Mouse (Mus musculus): Measurements from ENCODE around the gene Rimbp2. TPM values are rescaled to one million over a fixed set of nuclear protein-coding genes. Genes with fewer than 3 reads are reported as not detected.

Rimbp2 gene
- polyA plus RNA-seq, 1 experiment from 2014 or later: 0.37 TPM

DNA sequence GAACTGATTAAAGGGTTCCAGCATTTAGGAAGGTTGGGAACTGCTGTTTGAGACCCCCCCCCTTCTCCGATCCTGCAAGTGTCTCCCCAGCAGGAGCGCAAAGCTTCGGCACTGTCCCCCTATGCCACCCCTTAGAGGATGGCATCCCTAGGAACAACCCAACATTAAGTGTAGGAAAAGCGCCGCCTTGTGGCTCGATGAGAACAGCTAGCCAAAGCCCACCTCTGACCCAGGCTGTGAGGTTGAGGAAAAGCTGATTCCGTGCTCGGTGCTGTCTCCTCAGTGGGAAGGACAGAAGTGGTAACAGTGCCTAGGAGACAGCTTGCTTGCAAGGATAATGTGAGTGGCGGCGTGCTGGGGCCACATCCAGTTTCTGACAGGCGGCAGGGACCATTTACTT is 140.2 kb downstream of the Rimbp2 start:
- WGBS: 26% methylated on average over 11 of the region's 11 CpGs
- no peak for ATAC-seq (replicated peaks; ENCODE audit: low FRiP score)
- Histone ChIP-seq H3K4me2 (no peak overlapping the region), H3K4me3 (ENCODE audit: low read depth, low read length) (no peak overlapping the region), H3K36me3 (ENCODE audit: control insufficient read depth, insufficient read depth, low read length) (no peaks in the 10 kb centered on the region), H3K27me3 (replicated peaks; ENCODE audit: control insufficient read depth, insufficient read depth, low read length) (no peaks in the 10 kb centered on the region), H3K4me1 (replicated peaks; ENCODE audit: control insufficient read depth, insufficient read depth, low read length) (no peaks in the 10 kb centered on the region), H3K9ac (ENCODE audit: low read depth, low read length) (no peak overlapping the region), H3K9me3 (ENCODE audit: control insufficient read depth, low read length) (no peaks in the 10 kb centered on the region), H3K27ac (ENCODE audit: low read depth, low read length) (no peak overlapping the region)
- DNase-seq (ENCODE audit: low spot score): no peak

DNA sequence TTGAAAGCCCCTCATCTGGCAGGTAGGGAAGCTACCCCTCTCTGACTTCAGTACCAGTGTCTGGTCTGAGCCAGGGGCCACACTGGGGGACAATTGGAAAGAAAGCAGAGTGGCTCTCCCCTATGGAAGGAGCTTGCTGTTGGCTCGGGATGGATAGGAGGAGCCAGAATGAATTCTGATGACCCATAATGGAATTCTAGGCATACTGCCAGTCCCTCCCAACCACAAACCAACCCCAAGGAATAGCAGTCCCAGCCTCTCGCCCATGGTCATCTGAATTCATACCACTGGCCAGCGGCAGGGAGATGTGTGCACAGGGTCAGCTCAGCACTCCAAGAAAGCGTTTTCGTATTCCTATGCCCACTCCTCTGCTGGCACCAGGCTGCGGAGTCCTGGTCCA is 141.9 kb downstream of the Rimbp2 start:
- no peak overlapping the region for H3K4me2 ChIP-seq
- H3K4me3 ChIP-seq (ENCODE audit: low read depth, low read length): no peak overlapping the region
- DNase-seq (ENCODE audit: low spot score): no peak
- H3K27me3 ChIP-seq (replicated peaks; ENCODE audit: control insufficient read depth, insufficient read depth, low read length): no peaks in the 10 kb centered on the region
- no peak for ATAC-seq (replicated peaks; ENCODE audit: low FRiP score)
- H3K4me1 ChIP-seq (replicated peaks; ENCODE audit: control insufficient read depth, insufficient read depth, low read length): no peaks in the 10 kb centered on the region
- 76% methylated on average over 6 of the region's 6 CpGs for WGBS
- H3K9me3 ChIP-seq (ENCODE audit: control insufficient read depth, low read length): no peaks in the 10 kb centered on the region
- H3K36me3 ChIP-seq (ENCODE audit: control insufficient read depth, insufficient read depth, low read length): no peaks in the 10 kb centered on the region
- no peak overlapping the region for H3K27ac ChIP-seq (ENCODE audit: low read depth, low read length)
- H3K9ac ChIP-seq (ENCODE audit: low read depth, low read length): no peak overlapping the region

DNA sequence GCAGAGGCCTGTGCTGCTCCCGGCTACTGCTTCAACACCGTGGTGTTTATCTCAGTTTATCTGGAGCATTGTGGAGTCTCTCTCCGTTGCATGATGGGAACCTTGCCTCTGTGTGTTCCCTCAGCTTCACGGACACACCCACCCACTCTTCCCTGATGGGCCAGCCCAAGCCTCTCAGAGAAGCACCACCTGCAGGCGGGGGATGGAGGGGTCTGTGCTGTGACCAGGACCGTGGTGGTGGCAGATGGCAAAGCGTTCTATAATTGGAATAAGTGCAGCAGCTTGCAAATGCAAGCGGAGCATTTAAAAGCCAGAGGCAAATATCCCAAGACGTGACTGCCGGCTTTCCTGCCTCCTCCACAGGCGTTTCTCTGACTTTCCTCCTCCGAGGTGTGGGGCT is 143.3 kb downstream of the Rimbp2 start:
- DNase-seq (ENCODE audit: low spot score) (no peak), ATAC-seq (replicated peaks; ENCODE audit: low FRiP score) (no peak)
- Histone ChIP-seq H3K4me1 (replicated peaks; ENCODE audit: control insufficient read depth, insufficient read depth, low read length) (no peaks in the 10 kb centered on the region), H3K4me3 (ENCODE audit: low read depth, low read length) (no peak overlapping the region), H3K4me2 (no peak overlapping the region), H3K27ac (ENCODE audit: low read depth, low read length) (no peak overlapping the region), H3K27me3 (replicated peaks; ENCODE audit: control insufficient read depth, insufficient read depth, low read length) (no peaks in the 10 kb centered on the region), H3K9me3 (ENCODE audit: control insufficient read depth, low read length) (no peaks in the 10 kb centered on the region), H3K9ac (ENCODE audit: low read depth, low read length) (no peak overlapping the region), H3K36me3 (ENCODE audit: control insufficient read depth, insufficient read depth, low read length) (no peaks in the 10 kb centered on the region)
- 65% methylated on average over 12 of the region's 12 CpGs for WGBS

DNA sequence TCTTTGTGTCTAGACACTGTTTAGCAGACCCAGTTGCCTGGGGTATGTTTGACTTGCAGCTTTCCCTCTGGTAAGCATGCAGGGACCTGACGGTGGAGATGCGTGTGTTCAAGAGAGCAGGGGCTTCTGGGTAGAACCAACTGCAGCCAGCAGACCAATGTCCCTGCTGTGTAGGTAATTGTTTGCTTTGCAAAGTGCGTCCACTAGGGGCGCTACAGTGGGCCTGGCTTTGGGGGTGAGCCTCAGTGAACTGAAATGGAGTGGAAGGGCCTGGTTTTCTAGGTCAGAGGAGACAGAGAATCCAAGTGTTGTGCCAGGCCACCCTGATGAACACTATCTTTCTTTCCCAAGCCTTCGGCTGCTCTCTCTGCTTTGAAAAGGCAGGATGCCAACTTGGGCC is 143.9 kb downstream of the Rimbp2 start:
- no peak overlapping the region for H3K27ac ChIP-seq (ENCODE audit: low read depth, low read length)
- H3K36me3 ChIP-seq (ENCODE audit: control insufficient read depth, insufficient read depth, low read length): no peaks in the 10 kb centered on the region
- WGBS: 52% methylated on average over 5 of the region's 5 CpGs
- H3K9me3 ChIP-seq (ENCODE audit: control insufficient read depth, low read length): no peaks in the 10 kb centered on the region
- DNase-seq (ENCODE audit: low spot score): no peak
- H3K9ac ChIP-seq (ENCODE audit: low read depth, low read length): no peak overlapping the region
- no peaks in the 10 kb centered on the region for H3K4me1 ChIP-seq (replicated peaks; ENCODE audit: control insufficient read depth, insufficient read depth, low read length)
- no peak overlapping the region for H3K4me2 ChIP-seq
- no peak for ATAC-seq (replicated peaks; ENCODE audit: low FRiP score)
- H3K4me3 ChIP-seq (ENCODE audit: low read depth, low read length): no peak overlapping the region
- no peaks in the 10 kb centered on the region for H3K27me3 ChIP-seq (replicated peaks; ENCODE audit: control insufficient read depth, insufficient read depth, low read length)

DNA sequence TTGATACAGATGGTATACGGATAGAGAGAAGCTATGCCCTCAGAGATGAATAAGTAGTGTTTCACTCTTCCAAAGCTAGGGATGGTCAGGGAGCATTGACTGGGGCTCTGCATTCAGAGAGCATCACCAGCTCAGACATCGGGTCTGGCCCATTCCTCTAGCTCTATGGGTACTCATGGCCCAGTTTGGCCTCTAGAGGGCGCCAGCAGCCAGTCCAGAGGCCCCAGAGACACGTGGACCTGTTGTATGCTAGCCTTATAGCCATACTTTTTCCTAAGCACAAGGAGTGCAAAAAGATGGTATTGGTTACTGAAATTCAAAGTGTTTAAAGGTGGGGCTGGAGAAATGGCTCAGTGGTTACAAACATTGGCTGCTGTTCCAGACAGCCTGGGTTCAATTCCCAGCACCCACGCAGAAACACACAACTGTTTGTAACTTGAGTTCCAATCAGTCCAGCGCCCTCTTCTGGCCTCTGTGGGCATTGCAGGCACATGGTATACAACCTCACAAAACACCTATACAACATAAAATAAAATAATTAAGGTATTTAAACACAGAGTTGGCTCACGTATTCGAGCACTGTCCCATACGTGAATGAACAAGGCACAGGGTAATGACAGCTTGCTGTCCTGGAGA is 144.6 kb downstream of the Rimbp2 start:
- Histone ChIP-seq H3K9ac (ENCODE audit: low read depth, low read length) (no peak overlapping the region), H3K9me3 (ENCODE audit: control insufficient read depth, low read length) (no peaks in the 10 kb centered on the region), H3K27me3 (replicated peaks; ENCODE audit: control insufficient read depth, insufficient read depth, low read length) (no peaks in the 10 kb centered on the region), H3K27ac (ENCODE audit: low read depth, low read length) (no peak overlapping the region), H3K36me3 (ENCODE audit: control insufficient read depth, insufficient read depth, low read length) (no peaks in the 10 kb centered on the region), H3K4me2 (no peak overlapping the region), H3K4me1 (replicated peaks; ENCODE audit: control insufficient read depth, insufficient read depth, low read length) (no peaks in the 10 kb centered on the region), H3K4me3 (ENCODE audit: low read depth, low read length) (no peak overlapping the region)
- no peak for DNase-seq (ENCODE audit: low spot score)
- 56% methylated on average over 9 of the region's 9 CpGs for WGBS
- no peak for ATAC-seq (replicated peaks; ENCODE audit: low FRiP score)

DNA sequence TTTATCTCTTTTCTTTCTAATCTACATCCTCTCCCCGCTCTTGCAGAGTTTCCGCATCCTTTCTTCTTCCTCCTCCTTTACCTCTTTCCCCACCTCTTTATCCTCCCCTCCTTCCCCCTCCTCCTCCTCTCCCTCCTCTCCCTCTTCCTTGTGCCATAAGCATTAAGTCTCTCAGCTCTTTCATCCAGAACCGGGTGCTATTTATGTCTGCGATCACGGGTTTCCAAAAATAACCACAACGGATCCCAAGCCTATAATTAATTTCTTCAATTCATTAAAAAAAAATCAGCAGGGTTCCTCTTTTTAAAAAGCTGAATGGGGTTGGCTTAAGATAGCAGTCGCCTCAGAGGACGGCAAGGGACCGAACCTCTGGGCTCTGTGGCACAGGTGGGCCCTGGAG is 145.9 kb downstream of the Rimbp2 start:
- H3K4me2 ChIP-seq: no peak overlapping the region
- H3K9ac ChIP-seq (ENCODE audit: low read depth, low read length): no peak overlapping the region
- no peaks in the 10 kb centered on the region for H3K4me1 ChIP-seq (replicated peaks; ENCODE audit: control insufficient read depth, insufficient read depth, low read length)
- no peaks in the 10 kb centered on the region for H3K9me3 ChIP-seq (ENCODE audit: control insufficient read depth, low read length)
- ATAC-seq (replicated peaks; ENCODE audit: low FRiP score): no peak
- 79% methylated on average over 9 of the region's 9 CpGs for WGBS
- no peak overlapping the region for H3K4me3 ChIP-seq (ENCODE audit: low read depth, low read length)
- no peaks in the 10 kb centered on the region for H3K36me3 ChIP-seq (ENCODE audit: control insufficient read depth, insufficient read depth, low read length)
- no peak for DNase-seq (ENCODE audit: low spot score)
- H3K27ac ChIP-seq (ENCODE audit: low read depth, low read length): no peak overlapping the region
- H3K27me3 ChIP-seq (replicated peaks; ENCODE audit: control insufficient read depth, insufficient read depth, low read length): no peaks in the 10 kb centered on the region

DNA sequence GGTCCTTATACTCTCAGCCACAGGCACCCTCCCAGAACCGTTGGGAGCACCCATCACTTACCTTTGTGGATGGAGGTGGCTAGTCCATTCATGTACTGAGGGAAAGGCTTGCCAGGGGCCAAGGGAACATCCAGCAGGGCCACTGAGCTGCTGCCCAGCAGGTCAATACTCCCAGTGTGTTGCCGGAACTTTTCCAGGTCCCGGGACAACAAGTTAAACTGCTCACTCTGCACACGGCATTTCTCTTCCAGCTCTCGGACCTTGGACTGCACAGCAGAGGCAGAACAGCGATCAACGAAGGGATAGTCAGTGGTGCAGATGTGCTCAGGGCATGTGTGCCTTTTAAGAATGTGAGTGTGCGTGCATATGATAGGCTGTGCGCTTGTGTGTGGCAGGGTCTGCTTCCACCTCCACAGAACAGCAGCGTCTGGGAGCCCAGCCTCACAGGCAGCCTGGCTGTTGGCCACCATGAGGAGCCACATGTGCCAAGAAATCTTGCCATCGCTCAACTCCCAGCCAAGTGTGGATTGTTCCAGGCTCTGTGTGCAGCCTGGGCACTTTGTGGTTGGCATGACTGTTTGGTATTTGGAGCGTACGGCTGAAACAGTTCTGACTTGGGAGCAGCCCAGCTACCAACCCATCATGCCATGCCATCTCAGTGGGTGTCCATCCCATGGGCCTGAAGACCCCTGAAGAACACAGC is 146.8 kb downstream of the Rimbp2 start:
- WGBS: 82% methylated on average over 13 of the region's 13 CpGs

DNA sequence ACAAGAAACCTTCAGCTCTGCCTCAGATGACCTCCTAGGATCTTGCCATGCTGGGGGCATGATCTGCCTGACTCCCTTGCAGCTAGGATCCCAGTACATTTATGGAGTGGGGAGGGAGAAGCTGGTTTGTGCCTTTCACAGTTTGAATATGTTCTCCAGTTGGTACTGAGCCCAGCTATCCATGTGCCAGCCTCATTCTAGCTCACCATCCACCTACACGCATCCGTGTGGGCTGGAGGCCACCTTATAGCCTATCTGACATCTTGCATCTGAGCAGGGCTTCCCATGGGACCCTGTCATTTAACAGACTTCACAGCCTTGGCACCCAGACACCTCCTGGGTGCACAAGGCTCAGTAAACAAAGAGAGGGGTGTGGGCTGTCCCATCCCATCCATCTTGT is 148.2 kb downstream of the Rimbp2 start:
- no peak for ATAC-seq (replicated peaks; ENCODE audit: low FRiP score)
- Histone ChIP-seq H3K4me2 (no peak overlapping the region), H3K36me3 (ENCODE audit: control insufficient read depth, insufficient read depth, low read length) (no peaks in the 10 kb centered on the region), H3K27ac (ENCODE audit: low read depth, low read length) (no peak overlapping the region), H3K4me1 (replicated peaks; ENCODE audit: control insufficient read depth, insufficient read depth, low read length) (no peaks in the 10 kb centered on the region), H3K9ac (ENCODE audit: low read depth, low read length) (no peak overlapping the region), H3K4me3 (ENCODE audit: low read depth, low read length) (no peak overlapping the region), H3K27me3 (replicated peaks; ENCODE audit: control insufficient read depth, insufficient read depth, low read length) (no peaks in the 10 kb centered on the region), H3K9me3 (ENCODE audit: control insufficient read depth, low read length) (no peaks in the 10 kb centered on the region)
- WGBS: 87% methylated on average over 2 of the region's 2 CpGs
- DNase-seq (ENCODE audit: low spot score): no peak

More for the DNA sequence above, 146.8 kb downstream of the Rimbp2 start:
- Histone ChIP-seq H3K4me1 (replicated peaks; ENCODE audit: control insufficient read depth, insufficient read depth, low read length) (no peaks in the 10 kb centered on the region), H3K9me3 (ENCODE audit: control insufficient read depth, low read length) (no peaks in the 10 kb centered on the region), H3K4me2 (no peak overlapping the region), H3K9ac (ENCODE audit: low read depth, low read length) (no peak overlapping the region), H3K27ac (ENCODE audit: low read depth, low read length) (no peak overlapping the region), H3K27me3 (replicated peaks; ENCODE audit: control insufficient read depth, insufficient read depth, low read length) (no peaks in the 10 kb centered on the region), H3K36me3 (ENCODE audit: control insufficient read depth, insufficient read depth, low read length) (no peaks in the 10 kb centered on the region), H3K4me3 (ENCODE audit: low read depth, low read length) (no peak overlapping the region)
- ATAC-seq (replicated peaks; ENCODE audit: low FRiP score) (no peak), DNase-seq (ENCODE audit: low spot score) (no peak)

DNA sequence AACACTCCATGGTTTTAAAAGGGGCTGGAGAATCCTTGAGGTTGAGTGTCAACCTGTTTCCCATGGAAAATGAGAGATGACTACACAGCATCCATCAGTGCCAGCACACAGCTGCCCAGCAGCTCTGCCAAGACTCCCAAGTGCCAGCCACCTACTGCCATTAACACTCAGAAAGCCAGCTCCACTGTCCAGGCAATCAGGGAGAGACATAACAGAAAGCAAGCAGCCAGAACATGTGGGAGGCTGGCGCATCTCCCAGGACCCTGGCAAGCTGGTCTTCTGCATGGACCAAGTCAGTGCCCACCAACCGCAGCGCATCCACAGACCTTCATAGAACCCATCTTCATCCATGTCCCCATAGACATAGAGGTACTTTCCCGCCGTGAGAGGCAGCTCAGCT is 152.7 kb downstream of the Rimbp2 start:
- DNase-seq (ENCODE audit: low spot score) (no peak), ATAC-seq (replicated peaks; ENCODE audit: low FRiP score) (no peak)
- Histone ChIP-seq H3K4me2 (no peak overlapping the region), H3K4me3 (ENCODE audit: low read depth, low read length) (no peak overlapping the region), H3K36me3 (ENCODE audit: control insufficient read depth, insufficient read depth, low read length) (no peaks in the 10 kb centered on the region), H3K9ac (ENCODE audit: low read depth, low read length) (no peak overlapping the region), H3K27ac (ENCODE audit: low read depth, low read length) (no peak overlapping the region), H3K4me1 (replicated peaks; ENCODE audit: control insufficient read depth, insufficient read depth, low read length) (no peaks in the 10 kb centered on the region), H3K27me3 (replicated peaks; ENCODE audit: control insufficient read depth, insufficient read depth, low read length) (no peaks in the 10 kb centered on the region), H3K9me3 (ENCODE audit: control insufficient read depth, low read length) (no peaks in the 10 kb centered on the region)
- 87% methylated on average over 5 of the region's 5 CpGs for WGBS

Measured in liver, embryonic 11.5 days (tissue).